Mouse (Mus musculus) hindbrain, embryonic 12.5 days (tissue): ENCODE results near the gene Oosp2. TPM values are rescaled to one million over a fixed set of nuclear protein-coding genes. Genes with fewer than 3 reads are reported as not detected.

Source experiments
- ATAC-seq: fragments of 200-750 bp; cut with Nextera tagmentation; 2 replicates; pipeline ENCODE4 v1.8.0; 2017; ENCODE audit warnings: moderate TSS enrichment; ENCODE audit not compliant: low FRiP score
- H3K27ac ChIP-seq: fragments of 300-500 bp; sonication (generic); 2 replicates; pipeline ENCODE4 v1.5.1; 2016; ENCODE audit warnings: mild to moderate bottlenecking
- H3K27me3 ChIP-seq: fragments of 300-500 bp; sonication (generic); 2 replicates; pipeline ENCODE4 v1.6.1; 2016; ENCODE audit warnings: mild to moderate bottlenecking
- H3K36me3 ChIP-seq: fragments of 300-500 bp; sonication (generic); 2 replicates; pipeline ENCODE4 v1.6.1; 2016; ENCODE audit warnings: mild to moderate bottlenecking
- H3K4me1 ChIP-seq: fragments of 300-500 bp; sonication (generic); 2 replicates; pipeline ENCODE4 v1.6.1; 2016
- H3K4me2 ChIP-seq: fragments of 300-500 bp; sonication (generic); replicated peaks from 2 replicates; pipeline ENCODE4 v1.6.1; 2016; ENCODE audit warnings: mild to moderate bottlenecking
- H3K4me3 ChIP-seq: fragments of 300-500 bp; sonication (generic); 2 replicates; pipeline ENCODE4 v1.5.1; 2016; ENCODE audit warnings: mild to moderate bottlenecking
- H3K9ac ChIP-seq: fragments of 300-500 bp; sonication (generic); 2 replicates; pipeline ENCODE4 v1.6.1; 2016; ENCODE audit warnings: mild to moderate bottlenecking, moderate library complexity
- H3K9me3 ChIP-seq: fragments of 300-500 bp; sonication (generic); replicated peaks from 2 replicates; pipeline ENCODE4 v1.6.1; 2016; ENCODE audit warnings: mild to moderate bottlenecking
- WGBS: fragments of 180-500 bp; shearing (Covaris S2); methylation state at CpG from one replicate; pipeline ENCODE4 v1.1.7; 2016; 5-methylcytosine and 5-hydroxymethylcytosine counted together
- polyA plus RNA-seq: library from polyadenylated mRNA; unstranded; fragments of >200 nt; fragmentation: Nextera tagmentation; extraction: Ambion mirVana; gene quantifications from 2 replicates; pipeline ENCODE4 v1.2.1, GENCODE M21; 2016

Gene Oosp2
- polyA plus RNA-seq, 1 experiment from 2014 or later, result not detected

GRCm38 (mm10) chr19:11633732-11634131, 26.6 kb downstream of the Oosp2 start:
- no peaks in the 10 kb centered on the region for H3K36me3 ChIP-seq
- no peak overlapping the region for H3K27ac ChIP-seq
- no peak for ATAC-seq
- no peaks in the 10 kb centered on the region for H3K4me1 ChIP-seq
- 88% methylated on average over 1 of the region's 1 CpGs for WGBS
- no peak overlapping the region for H3K9ac ChIP-seq
- H3K4me2 ChIP-seq, result no peak overlapping the region
- H3K4me3 ChIP-seq, result no peak overlapping the region
- H3K27me3 ChIP-seq, result no peaks in the 10 kb centered on the region
- no peaks in the 10 kb centered on the region for H3K9me3 ChIP-seq

GRCm38 (mm10) chr19:11625231-11625630, 35.1 kb downstream of the Oosp2 start:
- ATAC-seq, result no peak
- WGBS, result 78% methylated on average over 5 of the region's 5 CpGs
- Histone ChIP-seq H3K9me3 (no peaks in the 10 kb centered on the region), H3K27ac (no peak overlapping the region), H3K4me3 (no peak overlapping the region), H3K4me1 (no peaks in the 10 kb centered on the region), H3K27me3 (no peaks in the 10 kb centered on the region), H3K4me2 (no peak overlapping the region), H3K9ac (no peak overlapping the region), H3K36me3 (no peaks in the 10 kb centered on the region)

DNA sequence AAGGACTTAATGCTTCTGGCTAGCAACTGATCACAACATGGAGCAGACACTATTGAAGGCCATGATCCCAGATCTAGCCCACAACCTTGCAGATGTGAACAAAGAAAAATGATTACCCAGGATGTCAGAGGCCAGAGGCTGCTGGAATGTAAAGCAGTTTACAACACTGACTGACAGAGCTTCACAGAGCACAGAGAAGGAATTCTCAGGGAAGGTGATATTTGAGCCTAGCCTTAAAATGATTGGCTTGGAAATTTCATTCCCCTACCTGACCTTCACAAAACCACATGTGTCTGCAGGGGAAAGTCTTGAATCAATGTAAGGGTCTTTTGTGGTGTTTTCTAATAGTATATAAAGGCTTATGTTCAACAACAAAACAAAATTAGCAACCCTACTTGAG, 35.6 kb downstream of the Oosp2 start:
- no peaks in the 10 kb centered on the region for H3K9me3 ChIP-seq
- no peaks in the 10 kb centered on the region for H3K4me1 ChIP-seq
- H3K4me3 ChIP-seq, result no peak overlapping the region
- no peak for ATAC-seq
- no peaks in the 10 kb centered on the region for H3K36me3 ChIP-seq
- no peak overlapping the region for H3K4me2 ChIP-seq
- no peak overlapping the region for H3K9ac ChIP-seq
- H3K27ac ChIP-seq, result no peak overlapping the region
- no peaks in the 10 kb centered on the region for H3K27me3 ChIP-seq

GRCm38 (mm10) chr19:11623551-11623950, 36.8 kb downstream of the Oosp2 start, which contains the start of gene Ms4a2:
Gene Ms4a2, minus strand, starts transcription at chr19:11623719.
- WGBS, result 88% methylated on average over 2 of the region's 2 CpGs
- Histone ChIP-seq H3K9me3 (no peaks in the 10 kb centered on the region), H3K4me1 (no peaks in the 10 kb centered on the region), H3K36me3 (no peaks in the 10 kb centered on the region), H3K9ac (no peak within 1 kb of the TSS), H3K27me3 (no peaks in the 10 kb centered on the region), H3K27ac (no peak within 1 kb of the TSS), H3K4me2 (no peak within 1 kb of the TSS), H3K4me3 (no peak within 1 kb of the TSS)
- ATAC-seq, result no peak

- H3K36me3 ChIP-seq, result no peaks in the 10 kb centered on the region
- no peak overlapping the region for H3K4me3 ChIP-seq
- H3K9ac ChIP-seq, result no peak overlapping the region
- no peaks in the 10 kb centered on the region for H3K4me1 ChIP-seq
- H3K27me3 ChIP-seq, result no peaks in the 10 kb centered on the region
- H3K9me3 ChIP-seq, result no peaks in the 10 kb centered on the region
- no peak for ATAC-seq
- no peak overlapping the region for H3K27ac ChIP-seq
- H3K4me2 ChIP-seq, result no peak overlapping the region
These were observed 42.4 kb downstream of the Oosp2 start for GRCm38 (mm10) chr19:11617983-11618382.

- Histone ChIP-seq H3K9ac (no peak overlapping the region), H3K9me3 (no peaks in the 10 kb centered on the region), H3K4me2 (no peak overlapping the region), H3K4me1 (no peaks in the 10 kb centered on the region), H3K4me3 (no peak overlapping the region), H3K36me3 (no peaks in the 10 kb centered on the region), H3K27ac (no peak overlapping the region), H3K27me3 (no peaks in the 10 kb centered on the region)
- 77% methylated on average over 2 of the region's 2 CpGs for WGBS
- no peak for ATAC-seq
These were observed 45.6 kb downstream of the Oosp2 start for GRCm38 (mm10) chr19:11614805-11615204.

- Histone ChIP-seq H3K4me2 (no peak overlapping the region), H3K4me3 (no peak overlapping the region), H3K9me3 (no peaks in the 10 kb centered on the region), H3K9ac (no peak overlapping the region), H3K4me1 (no peaks in the 10 kb centered on the region), H3K27me3 (no peaks in the 10 kb centered on the region), H3K36me3 (no peaks in the 10 kb centered on the region), H3K27ac (no peak overlapping the region)
- no peak for ATAC-seq
- WGBS, result 79% methylated on average over 8 of the region's 8 CpGs
These were observed 46.4 kb downstream of the Oosp2 start for GRCm38 (mm10) chr19:11613776-11614443.

- Histone ChIP-seq H3K27ac (no peak overlapping the region), H3K27me3 (no peaks in the 10 kb centered on the region), H3K36me3 (no peaks in the 10 kb centered on the region), H3K9me3 (no peaks in the 10 kb centered on the region), H3K4me3 (no peak overlapping the region), H3K9ac (no peak overlapping the region), H3K4me2 (no peak overlapping the region), H3K4me1 (no peaks in the 10 kb centered on the region)
- 100% methylated on average over 1 of the region's 1 CpGs for WGBS
- ATAC-seq, result no peak
These were observed 47.3 kb downstream of the Oosp2 start for GRCm38 (mm10) chr19:11613084-11613483.

DNA sequence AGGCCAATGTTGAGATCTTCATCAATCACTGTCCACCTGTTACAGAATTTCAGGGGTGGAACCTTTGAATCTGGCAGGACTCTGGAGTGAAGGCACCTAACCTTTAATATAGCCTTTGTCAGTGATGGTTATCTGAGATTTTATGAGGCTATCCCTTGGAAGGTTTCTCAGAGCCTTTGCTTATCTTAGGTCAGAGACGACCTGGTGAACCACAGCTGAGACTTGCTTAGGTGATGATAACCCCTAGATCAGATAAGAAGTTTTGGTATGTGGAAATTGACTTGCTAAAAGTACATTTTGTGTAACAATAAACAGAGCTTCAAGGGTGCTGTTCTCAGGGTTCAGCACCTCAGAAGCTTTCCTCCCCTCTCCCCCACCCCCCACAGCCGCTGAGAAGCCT, 48.1 kb downstream of the Oosp2 start:
- 64% methylated on average over 2 of the region's 2 CpGs for WGBS
- ATAC-seq, result no peak
- H3K4me3 ChIP-seq, result no peak overlapping the region

DNA sequence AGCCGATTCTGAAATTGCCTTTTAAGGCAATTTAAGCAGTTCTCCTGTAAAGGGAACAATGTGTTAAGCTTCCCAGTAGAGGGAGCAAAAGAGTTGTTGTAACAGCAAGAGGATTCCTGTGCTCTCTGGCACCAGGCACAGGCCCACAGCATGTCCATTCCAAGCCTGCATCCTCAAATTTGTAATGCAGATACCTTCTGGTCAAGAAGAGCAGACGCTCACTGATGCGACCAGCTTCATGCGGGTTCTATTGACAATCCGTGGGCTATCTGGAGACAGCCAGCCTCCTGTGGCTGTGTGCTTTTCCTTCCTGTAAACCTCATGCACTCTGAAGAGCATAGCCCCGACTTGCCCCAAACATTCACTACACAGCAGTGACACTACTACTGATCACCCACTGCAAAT, 48.8 kb downstream of the Oosp2 start:
- H3K36me3 ChIP-seq, result no peaks in the 10 kb centered on the region
- no peak overlapping the region for H3K27ac ChIP-seq
- H3K4me2 ChIP-seq, result no peak overlapping the region
- H3K4me1 ChIP-seq, result no peaks in the 10 kb centered on the region
- WGBS, result 31% methylated on average over 6 of the region's 6 CpGs
- no peak overlapping the region for H3K4me3 ChIP-seq
- H3K27me3 ChIP-seq, result no peaks in the 10 kb centered on the region
- H3K9ac ChIP-seq, result no peak overlapping the region
- H3K9me3 ChIP-seq, result no peaks in the 10 kb centered on the region
- ATAC-seq, result peak; percentile 68; the same call in 1 of the 2 replicates

More for the DNA sequence above, 48.1 kb downstream of the Oosp2 start:
- Histone ChIP-seq H3K27me3 (no peaks in the 10 kb centered on the region), H3K4me2 (no peak overlapping the region), H3K4me1 (no peaks in the 10 kb centered on the region), H3K36me3 (no peaks in the 10 kb centered on the region), H3K9me3 (no peaks in the 10 kb centered on the region), H3K9ac (no peak overlapping the region), H3K27ac (no peak overlapping the region)

- no peaks in the 10 kb centered on the region for H3K4me1 ChIP-seq
- WGBS, result 17% methylated on average over 1 of the region's 1 CpGs
- no peaks in the 10 kb centered on the region for H3K27me3 ChIP-seq
- H3K4me3 ChIP-seq, result no peak overlapping the region
- H3K9me3 ChIP-seq, result no peaks in the 10 kb centered on the region
- no peak overlapping the region for H3K27ac ChIP-seq
- H3K4me2 ChIP-seq, result no peak overlapping the region
- ATAC-seq, result 0 out of 2 replicates have a peak, but pooled peaks have one; percentile 32
- no peaks in the 10 kb centered on the region for H3K36me3 ChIP-seq
- H3K9ac ChIP-seq, result no peak overlapping the region
These were observed 52.2 kb downstream of the Oosp2 start for GRCm38 (mm10) chr19:11608172-11608571.

DNA sequence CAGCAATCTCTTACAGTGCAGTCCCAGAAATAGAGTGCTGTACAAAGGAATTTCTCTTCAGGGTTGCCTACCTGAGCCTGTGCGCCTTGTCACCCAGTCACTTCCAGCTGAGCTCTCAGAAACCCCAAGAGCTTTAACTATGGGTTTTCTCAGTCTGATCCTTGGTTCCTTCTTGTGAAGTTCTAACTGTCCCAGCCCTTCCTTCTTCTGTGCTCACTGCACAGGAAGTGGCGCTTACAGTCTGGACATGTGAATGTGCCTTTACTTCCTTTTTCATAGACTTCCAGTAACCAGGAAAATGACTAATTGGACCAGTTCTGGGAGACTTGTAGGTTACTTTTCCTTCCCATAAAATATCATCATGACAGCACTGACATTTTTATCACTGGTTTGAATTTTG, 55.8 kb downstream of the Oosp2 start, which contains the start of gene Ms4a6d:
TSS of gene Ms4a6d (minus strand) at position 247 of the 400 bp plus-strand sequence.
- H3K9me3 ChIP-seq, result no peaks in the 10 kb centered on the region
- WGBS, result 95% methylated on average over 2 of the region's 2 CpGs
- no peaks in the 10 kb centered on the region for H3K27me3 ChIP-seq
- H3K9ac ChIP-seq, result no peak within 1 kb of the TSS
- H3K4me1 ChIP-seq, result no peaks in the 10 kb centered on the region
- no peak within 1 kb of the TSS for H3K4me2 ChIP-seq
- no peak within 1 kb of the TSS for H3K4me3 ChIP-seq
- no peak for ATAC-seq
- H3K36me3 ChIP-seq, result no peaks in the 10 kb centered on the region
- H3K27ac ChIP-seq, result no peak within 1 kb of the TSS

GRCm38 (mm10) chr19:11602026-11602425, 58.3 kb downstream of the Oosp2 start:
- Histone ChIP-seq H3K4me2 (no peak overlapping the region), H3K4me3 (no peak overlapping the region), H3K9ac (no peak overlapping the region), H3K9me3 (no peaks in the 10 kb centered on the region), H3K27ac (no peak overlapping the region), H3K4me1 (no peaks in the 10 kb centered on the region), H3K27me3 (no peaks in the 10 kb centered on the region), H3K36me3 (no peaks in the 10 kb centered on the region)
- no peak for ATAC-seq
- 90% methylated on average over 2 of the region's 2 CpGs for WGBS
